Mouse (Mus musculus) olfactory bulb, adult 2 months (tissue): Measurements from ENCODE around the gene Setd1a.

Experiments
- CTCF ChIP-seq: fragments of 200-500 bp; IDR thresholded peaks from 2 replicates; pipeline ENCODE4 v1.5.1; 2012; ENCODE audit warnings: low read depth, mild to moderate bottlenecking, low read length, moderate library complexity; ENCODE audit not compliant: insufficient read depth
- POLR2A ChIP-seq: fragments of 200-500 bp; IDR thresholded peaks from 2 replicates; pipeline ENCODE4 v1.6.1; 2012; ENCODE audit warnings: mild to moderate bottlenecking, low read depth, low read length, moderate library complexity; ENCODE audit not compliant: insufficient read depth

GRCm38 (mm10) chr7:127817053-127817452, 40.6 kb downstream of the Setd1a start:
- TF ChIP-seq CTCF = no peak
- no peak for TF ChIP-seq POLR2A
